Mouse (Mus musculus) CH12.LX (cell line): ENCODE results near the gene Cd3d. TPM values are rescaled to one million over a fixed set of nuclear protein-coding genes. Genes with fewer than 3 reads are reported as not detected.

Experiments used
- DNase-seq: peaks from one replicate; pipeline ENCODE4 v3.0.0-alpha.2; 2013; ENCODE audit errors: extremely low read depth
- H3K27ac ChIP-seq: 2 replicates; pipeline ENCODE4 v1.5.1; 2012; ENCODE audit warnings: low read depth, mild to moderate bottlenecking, control low read depth, moderate library complexity; ENCODE audit not compliant: insufficient read depth
- H3K27me3 ChIP-seq: replicated peaks from 2 replicates; pipeline ENCODE3; 2012; ENCODE audit warnings: inconsistent platforms
- H3K36me3 ChIP-seq, 2 experiments: replicated peaks in 1 of 2; 2 replicates each; pipeline versions ENCODE3 to v1.6.1; 2012; ENCODE audit warnings: inconsistent platforms in 1 of 2, low read length in 1 of 2, mild to moderate bottlenecking in 1 of 2, mixed read lengths in 1 of 2, moderate library complexity in 1 of 2; ENCODE audit not compliant: control insufficient read depth in 1 of 2, insufficient read depth in 1 of 2
- H3K4me1 ChIP-seq, 2 experiments: 2 replicates each; pipeline ENCODE4 v1.6.1; 2012; ENCODE audit warnings: inconsistent platforms in 1 of 2, moderate library complexity in 1 of 2; ENCODE audit not compliant: insufficient read depth in 2 of 2, control insufficient read depth in 1 of 2
- H3K4me2 ChIP-seq: 2 replicates; pipeline ENCODE4 v1.6.1; 2012; ENCODE audit warnings: low read depth, mild to moderate bottlenecking, control low read depth; ENCODE audit not compliant: poor library complexity, insufficient read depth, severe bottlenecking
- H3K4me3 ChIP-seq, 3 experiments: fragments of 150-350 bp in 1 of 3; sonication (generic) in 1 of 3; replicated peaks in 1 of 3; 2 replicates each; pipeline versions ENCODE3 to v1.5.1; 2011 to 2012; ENCODE audit warnings: low read depth in 2 of 3, low read length in 2 of 3, mild to moderate bottlenecking in 2 of 3, moderate library complexity in 2 of 3, control low read depth in 1 of 3, improper control_type of control experiment in 1 of 3, inconsistent platforms in 1 of 3, mixed read lengths in 1 of 3; ENCODE audit not compliant: poor library complexity in 1 of 3
- H3K79me2 ChIP-seq: replicated peaks from 2 replicates; pipeline ENCODE4 v1.6.1; 2012; ENCODE audit warnings: mild to moderate bottlenecking, moderate library complexity; ENCODE audit not compliant: control insufficient read depth, poor library complexity, insufficient read depth, severe bottlenecking; ENCODE audit errors: extremely low read depth
- H3K9ac ChIP-seq: 2 replicates; pipeline ENCODE4 v1.6.1; 2012; ENCODE audit warnings: low read depth, mild to moderate bottlenecking, control low read depth, moderate library complexity; ENCODE audit not compliant: insufficient read depth
- H3K9me3 ChIP-seq: replicated peaks from 2 replicates; pipeline ENCODE3; 2012; ENCODE audit warnings: low read length, inconsistent platforms, mixed read lengths
- CHD1 ChIP-seq: IDR thresholded peaks from 2 replicates; pipeline ENCODE4 v1.6.1; 2012; ENCODE audit warnings: low read depth, low read length, improper control_type of control experiment, inconsistent platforms
- CHD2 ChIP-seq: IDR thresholded peaks from 2 replicates; pipeline ENCODE4 v1.6.1; 2011; ENCODE audit warnings: low read length, improper control_type of control experiment
- CTCF ChIP-seq, 2 experiments: IDR thresholded peaks in 1 of 2; conservative IDR thresholded peaks in 1 of 2; 2 replicates each; pipeline ENCODE4 v1.5.1; 2011 to 2012; ENCODE audit warnings: low read depth in 2 of 2, low read length in 2 of 2, improper control_type of control experiment in 1 of 2, inconsistent platforms in 1 of 2, mild to moderate bottlenecking in 1 of 2, moderate library complexity in 1 of 2
- E2F4 ChIP-seq: IDR thresholded peaks from 2 replicates; pipeline ENCODE4 v1.6.1; 2011; ENCODE audit warnings: low read depth, low read length, improper control_type of control experiment; ENCODE audit not compliant: insufficient replicate concordance
- EP300 ChIP-seq: IDR thresholded peaks from 2 replicates; pipeline ENCODE4 v1.6.1; 2011; ENCODE audit warnings: low read length, improper control_type of control experiment
- ETS1 ChIP-seq: conservative IDR thresholded peaks from 2 replicates; pipeline ENCODE4 v1.6.1; 2012; ENCODE audit warnings: low read depth, mild to moderate bottlenecking, inconsistent platforms, low read length, improper control_type of control experiment, moderate library complexity
- GABPA ChIP-seq: IDR thresholded peaks from 2 replicates; pipeline ENCODE4 v1.6.1; 2012; ENCODE audit warnings: low read depth, low read length, improper control_type of control experiment, inconsistent platforms; ENCODE audit not compliant: insufficient replicate concordance
- HCFC1 ChIP-seq: IDR thresholded peaks from 2 replicates; pipeline ENCODE4 v1.6.1; 2012; ENCODE audit warnings: low read depth, mild to moderate bottlenecking, inconsistent platforms, low read length, improper control_type of control experiment
- IRF4 ChIP-seq: IDR thresholded peaks from 2 replicates; pipeline ENCODE4 v1.6.1; 2014; ENCODE audit warnings: low read depth, mild to moderate bottlenecking, inconsistent platforms, low read length, improper control_type of control experiment
- JUN ChIP-seq: IDR thresholded peaks from 2 replicates; pipeline ENCODE4 v1.6.1; 2011; ENCODE audit warnings: low read depth, mild to moderate bottlenecking, low read length, improper control_type of control experiment, moderate library complexity; ENCODE audit not compliant: insufficient read depth
- MAFK ChIP-seq: IDR thresholded peaks from 2 replicates; pipeline ENCODE4 v1.6.1; 2011; ENCODE audit warnings: low read length, improper control_type of control experiment; ENCODE audit not compliant: insufficient replicate concordance
- MAZ ChIP-seq: IDR thresholded peaks from 2 replicates; pipeline ENCODE4 v1.6.1; 2012; ENCODE audit warnings: low read depth, mild to moderate bottlenecking, inconsistent platforms, low read length, improper control_type of control experiment, moderate library complexity
- MEF2A ChIP-seq: IDR thresholded peaks from 2 replicates; pipeline ENCODE4 v1.6.1; 2014; ENCODE audit warnings: low read depth, mild to moderate bottlenecking, inconsistent platforms, low read length, improper control_type of control experiment, borderline replicate concordance
- MXI1 ChIP-seq: IDR thresholded peaks from 2 replicates; pipeline ENCODE4 v1.6.1; 2011; ENCODE audit warnings: mild to moderate bottlenecking, low read depth, low read length, improper control_type of control experiment
- MYC ChIP-seq: IDR thresholded peaks from 2 replicates; pipeline ENCODE4 v1.6.1; 2011; ENCODE audit warnings: low read depth, mild to moderate bottlenecking, improper control_type of control experiment, low read length
- NELFE ChIP-seq: IDR thresholded peaks from 2 replicates; pipeline ENCODE4 v1.6.1; 2011; ENCODE audit warnings: low read depth, low read length, improper control_type of control experiment
- PAX5 ChIP-seq: IDR thresholded peaks from 2 replicates; pipeline ENCODE4 v1.6.1; 2012; ENCODE audit warnings: low read length, inconsistent platforms, mixed read lengths
- POLR2AphosphoS2 ChIP-seq: IDR thresholded peaks from 2 replicates; pipeline ENCODE4 v1.6.1; 2011; ENCODE audit warnings: low read depth, low read length, improper control_type of control experiment
- RAD21 ChIP-seq: IDR thresholded peaks from 2 replicates; pipeline ENCODE4 v1.6.1; 2011; ENCODE audit warnings: low read depth, mild to moderate bottlenecking, low read length, improper control_type of control experiment, moderate library complexity
- SIN3A ChIP-seq: IDR thresholded peaks from 2 replicates; pipeline ENCODE4 v1.6.1; 2012; ENCODE audit warnings: low read length, improper control_type of control experiment, inconsistent platforms
- SMC3 ChIP-seq: IDR thresholded peaks from 2 replicates; pipeline ENCODE4 v1.6.1; 2011; ENCODE audit warnings: low read depth, low read length, improper control_type of control experiment
- TBP ChIP-seq: conservative IDR thresholded peaks from 2 replicates; pipeline ENCODE4 v1.6.1; 2011; ENCODE audit warnings: low read depth, low read length, improper control_type of control experiment
- TCF12 ChIP-seq: IDR thresholded peaks from 2 replicates; pipeline ENCODE4 v1.6.1; 2014; ENCODE audit warnings: low read depth, mild to moderate bottlenecking, inconsistent platforms, low read length, improper control_type of control experiment
- UBTF ChIP-seq: IDR thresholded peaks from 2 replicates; pipeline ENCODE4 v1.6.1; 2012; ENCODE audit warnings: low read depth, mild to moderate bottlenecking, inconsistent platforms, low read length, improper control_type of control experiment, moderate library complexity
- USF1 ChIP-seq: IDR thresholded peaks from 2 replicates; pipeline ENCODE4 v1.6.1; 2014; ENCODE audit warnings: low read depth, mild to moderate bottlenecking, inconsistent platforms, low read length, improper control_type of control experiment
- USF2 ChIP-seq: conservative IDR thresholded peaks from 2 replicates; pipeline ENCODE4 v1.6.1; 2011; ENCODE audit warnings: low read depth, low read length, improper control_type of control experiment
- ZC3H11A ChIP-seq: IDR thresholded peaks from 2 replicates; pipeline ENCODE4 v1.6.1; 2012; ENCODE audit warnings: low read depth, mild to moderate bottlenecking, inconsistent platforms, low read length, improper control_type of control experiment
- ZKSCAN1 ChIP-seq: IDR thresholded peaks from 2 replicates; pipeline ENCODE4 v1.6.1; 2012; ENCODE audit warnings: low read depth, inconsistent platforms, low read length, improper control_type of control experiment, borderline replicate concordance
- ZMIZ1 ChIP-seq: IDR thresholded peaks from 2 replicates; pipeline ENCODE4 v1.6.1; 2012; ENCODE audit warnings: low read depth, mild to moderate bottlenecking, inconsistent platforms, low read length, improper control_type of control experiment
- ZNF384 ChIP-seq: IDR thresholded peaks from 2 replicates; pipeline ENCODE4 v1.6.1; 2012; ENCODE audit warnings: low read depth, low read length, improper control_type of control experiment, inconsistent platforms
- dilution Hi-C: fragments of 300-500 bp; cut with MboI; formaldehyde crosslinking; loops from 2 replicates; pipeline ENCODE4 v1.14.3; 2020; ENCODE audit warnings: low sequenced_read_pairs; ENCODE audit not compliant: extremely low pct_unique_long_range_greater_than_20kb, extremely low pct_ligation_motif_present
- in situ Hi-C: fragments of 300-500 bp; cut with MboI; formaldehyde crosslinking; loops from 3 replicates; pipeline ENCODE4 v1.14.3; 2019; ENCODE audit warnings: low sequenced_read_pairs, low pct_ligation_motif_present, low pct_unique_long_range_greater_than_20kb, mixed read lengths
- polyA plus RNA-seq: library from polyadenylated mRNA; unstranded; fragments of >175 nt; gene quantifications from 2 replicates; pipeline ENCODE4 v1.2.1, GENCODE M21; 2012; ENCODE audit warnings: low read depth; ENCODE audit not compliant: insufficient read length
- total RNA-seq, 2 experiments: library from RNA; depleted of rRNA; stranded (reverse); fragments of 300-350 nt in 1 of 2; fragments of >200 nt in 1 of 2; gene quantifications; 2 replicates each; pipeline ENCODE4 v1.2.3; 2012 to 2014

Gene Cd3d
- total and polyA plus RNA-seq, 3 experiments = 0.27 to 5.5 (median 2.6) TPM

GRCm38 (mm10) chr9:45023638-45024037 lies 42.1 kb downstream of the Cd3d start (continued):
- TF ChIP-seq HCFC1 (no peak), CHD1 (no peak), USF1 (no peak), E2F4 (no peak), CHD2 (no peak), MAFK (no peak), USF2 (no peak), PAX5 (no peak), SMC3 (no peak), RAD21 (no peak), MAZ (no peak), MXI1 (0 out of 2 replicates have a peak, but pooled peaks have one; percentile 36), ZKSCAN1 (no peak), EP300 (peak; percentile 71), SIN3A (no peak), CTCF (conservative IDR thresholded peaks at IDR 0.05 in 1 of 2, IDR thresholded peaks at IDR 0.05 in 1 of 2; ENCODE audit: low read depth in 2 of 2, low read length in 2 of 2) (no peak; a peak in 1 of 4 replicates)

GRCm38 (mm10) chr9:45024187-45024586 lies 42.6 kb downstream of the Cd3d start:
- TF ChIP-seq ZC3H11A (no peak), MXI1 (0 out of 2 replicates have a peak, but pooled peaks have one; percentile 5)
- Histone ChIP-seq H3K4me3 (no peak overlapping the region), H3K4me2 (no peak overlapping the region), H3K27ac (no peak overlapping the region), H3K9me3 (no peaks in the 10 kb centered on the region), H3K9ac (no peak overlapping the region), H3K27me3 (peaks cover 2% of the 10 kb centered on the region), H3K4me1 (peaks cover 26 to 33% of the 10 kb centered on the region in 2 experiments), H3K36me3 (no peaks in the 10 kb centered on the region), H3K79me2 (no peaks in the 10 kb centered on the region)
- in situ Hi-C loops (loop anchor here (25.0 kb wide), 1 partner anchor 363 kb away; the partner anchor contains the start of gene Fxyd2), dilution Hi-C loops (no loop called here)
- DNase-seq = no peak

- dilution Hi-C loops = no loop called here
- Histone ChIP-seq H3K27ac (no peak overlapping the region), H3K79me2 (no peaks in the 10 kb centered on the region), H3K9me3 (no peaks in the 10 kb centered on the region), H3K27me3 (peaks cover 2% of the 10 kb centered on the region), H3K9ac (no peak overlapping the region), H3K4me2 (no peak overlapping the region), H3K36me3 (no peaks in the 10 kb centered on the region), H3K4me3 (no peak overlapping the region), H3K4me1 (peaks cover 43 to 58% of the 10 kb centered on the region in 2 experiments)
- no peak for DNase-seq
- in situ Hi-C loops = loop anchor here (5.0 kb wide), 2 partner anchors 65 to 90 kb away; partner anchors contain the start of gene Scn2b
- TF ChIP-seq ETS1 (no peak), IRF4 (no peak), GABPA (no peak), SIN3A (no peak), ZNF384 (no peak), TBP (no peak), MEF2A (no peak), NELFE (no peak), USF2 (no peak), MYC (no peak), MAFK (no peak), CHD1 (no peak), ZMIZ1 (no peak), POLR2AphosphoS2 (no peak), UBTF (no peak), MAZ (no peak), ZKSCAN1 (no peak), TCF12 (no peak), HCFC1 (no peak), JUN (no peak)
Measured at GRCm38 (mm10) chr9:45027376-45027775, 45.8 kb downstream of the Cd3d start.
